Mouse (Mus musculus) kidney, embryonic 14.5 days (tissue): ENCODE data around the gene 2200002D01Rik. TPM values are rescaled to one million over a fixed set of nuclear protein-coding genes. Genes with fewer than 3 reads are reported as not detected.

Experiments
- ATAC-seq: fragments of 200-750 bp; cut with Nextera tagmentation; 2 replicates; pipeline ENCODE4 v1.8.0; 2017; ENCODE audit warnings: moderate number of reproducible peaks, mild to moderate bottlenecking, moderate TSS enrichment, moderate library complexity; ENCODE audit not compliant: low FRiP score, low TSS enrichment
- H3K27ac ChIP-seq: fragments of 300-500 bp; sonication (generic); 2 replicates; pipeline ENCODE4 v1.5.1; 2014; ENCODE audit warnings: low read depth, mild to moderate bottlenecking, low read length, moderate library complexity, mixed read lengths
- H3K27me3 ChIP-seq: fragments of 300-500 bp; sonication (generic); 2 replicates; pipeline ENCODE4 v1.6.1; 2014; ENCODE audit warnings: mild to moderate bottlenecking, low read length; ENCODE audit not compliant: control insufficient read depth, insufficient read depth
- H3K36me3 ChIP-seq: fragments of 300-500 bp; sonication (generic); 2 replicates; pipeline ENCODE4 v1.6.1; 2014; ENCODE audit warnings: low read length, mixed read lengths; ENCODE audit not compliant: control insufficient read depth, insufficient read depth
- H3K4me1 ChIP-seq: fragments of 300-500 bp; sonication (generic); 2 replicates; pipeline ENCODE4 v1.6.1; 2014; ENCODE audit warnings: low read length, mixed read lengths; ENCODE audit not compliant: control insufficient read depth, insufficient read depth
- H3K4me2 ChIP-seq: fragments of 300-500 bp; sonication (generic); replicated peaks from 2 replicates; pipeline ENCODE4 v1.6.1; 2014; ENCODE audit warnings: low read depth, mild to moderate bottlenecking, low read length
- H3K4me3 ChIP-seq: fragments of 300-500 bp; sonication (generic); 2 replicates; pipeline ENCODE4 v1.5.1; 2014; ENCODE audit warnings: mild to moderate bottlenecking, low read length
- H3K9ac ChIP-seq: fragments of 300-500 bp; sonication (generic); 2 replicates; pipeline ENCODE4 v1.6.1; 2014; ENCODE audit warnings: low read depth, mild to moderate bottlenecking, low read length, moderate library complexity
- H3K9me3 ChIP-seq: fragments of 300-500 bp; sonication (generic); 2 replicates; pipeline ENCODE4 v1.6.1; 2016; ENCODE audit warnings: low read length; ENCODE audit not compliant: control insufficient read depth
- WGBS: fragments of 180-500 bp; shearing (Covaris S2); extraction: QIAGEN DNeasy Blood & Tissue Kit; methylation state at CpG from one replicate; pipeline ENCODE4 v1.1.7; 2014; 5-methylcytosine and 5-hydroxymethylcytosine counted together
- polyA plus RNA-seq: library from polyadenylated mRNA; unstranded; fragments of >200 nt; fragmentation: Nextera tagmentation; extraction: Ambion mirVana; gene quantifications from 2 replicates; pipeline ENCODE4 v1.2.1, GENCODE M21; 2014

The 2200002D01Rik gene
- polyA plus RNA-seq, 1 experiment from 2014 or later, result 8.3 TPM

- Histone ChIP-seq H3K27me3 (no peaks in the 10 kb centered on the region), H3K36me3 (no peaks in the 10 kb centered on the region), H3K9me3 (no peaks in the 10 kb centered on the region), H3K4me1 (peaks cover 25% of the 10 kb centered on the region), H3K9ac (no peak overlapping the region), H3K27ac (no peak overlapping the region), H3K4me3 (no peak overlapping the region), H3K4me2 (no peak overlapping the region)
- ATAC-seq, result peak; percentile 50; the same call in 1 of the 2 replicates
- WGBS, result 46% methylated on average over 4 of the region's 4 CpGs
These were observed 18.7 kb upstream of the 2200002D01Rik start for GRCm38 (mm10) chr7:29266931-29267330.

- no peak overlapping the region for H3K27ac ChIP-seq
These were observed 17.4 kb upstream of the 2200002D01Rik start for GRCm38 (mm10) chr7:29265636-29266035.

GRCm38 (mm10) chr7:29263831-29264230, 15.6 kb upstream of the 2200002D01Rik start:
- no peaks in the 10 kb centered on the region for H3K9me3 ChIP-seq
- H3K9ac ChIP-seq, result no peak overlapping the region
- no peak overlapping the region for H3K4me2 ChIP-seq
- H3K27me3 ChIP-seq, result no peaks in the 10 kb centered on the region
- H3K36me3 ChIP-seq, result no peaks in the 10 kb centered on the region; the same call in 1 of the 2 replicates
- H3K4me3 ChIP-seq, result no peak overlapping the region
- H3K4me1 ChIP-seq, result peaks cover 21% of the 10 kb centered on the region; the same call in 1 of the 2 replicates
- no peak overlapping the region for H3K27ac ChIP-seq
- no peak for ATAC-seq
- 84% methylated on average over 3 of the region's 3 CpGs for WGBS

More at GRCm38 (mm10) chr7:29265636-29266035, 17.4 kb upstream of the 2200002D01Rik start:
- peak; percentile 54 for ATAC-seq
- 51% methylated on average over 7 of the region's 7 CpGs for WGBS
- Histone ChIP-seq H3K4me3 (no peak overlapping the region), H3K4me1 (peaks cover 19% of the 10 kb centered on the region; the same call in 1 of the 2 replicates), H3K36me3 (no peaks in the 10 kb centered on the region), H3K9me3 (no peaks in the 10 kb centered on the region), H3K9ac (no peak overlapping the region), H3K4me2 (no peak overlapping the region), H3K27me3 (no peaks in the 10 kb centered on the region)

- no peaks in the 10 kb centered on the region for H3K9me3 ChIP-seq
- peaks cover 21% of the 10 kb centered on the region; the same call in 1 of the 2 replicates for H3K4me1 ChIP-seq
- H3K36me3 ChIP-seq, result no peaks in the 10 kb centered on the region; the same call in 1 of the 2 replicates
- H3K27me3 ChIP-seq, result no peaks in the 10 kb centered on the region
- H3K4me2 ChIP-seq, result no peak overlapping the region
- 45% methylated on average over 6 of the region's 6 CpGs for WGBS
- H3K27ac ChIP-seq, result no peak overlapping the region
- no peak overlapping the region for H3K9ac ChIP-seq
- no peak for ATAC-seq
- H3K4me3 ChIP-seq, result no peak overlapping the region
These were observed 13.9 kb upstream of the 2200002D01Rik start for GRCm38 (mm10) chr7:29262151-29262550.

- Histone ChIP-seq H3K9ac (no peak overlapping the region), H3K27ac (no peak overlapping the region), H3K9me3 (no peaks in the 10 kb centered on the region), H3K27me3 (no peaks in the 10 kb centered on the region), H3K4me1 (peaks cover 20% of the 10 kb centered on the region; the same call in 1 of the 2 replicates), H3K4me2 (no peak overlapping the region), H3K36me3 (no peaks in the 10 kb centered on the region; the same call in 1 of the 2 replicates), H3K4me3 (no peak overlapping the region)
- ATAC-seq, result no peak
- WGBS, result 78% methylated on average over 10 of the region's 10 CpGs
These were observed 11.8 kb upstream of the 2200002D01Rik start for GRCm38 (mm10) chr7:29259781-29260730.

- H3K9ac ChIP-seq, result no peak overlapping the region
- peaks cover 21% of the 10 kb centered on the region; the same call in 1 of the 2 replicates for H3K4me1 ChIP-seq
- H3K27me3 ChIP-seq, result no peaks in the 10 kb centered on the region
- ATAC-seq, result no peak
- H3K4me3 ChIP-seq, result no peak overlapping the region
- no peaks in the 10 kb centered on the region; the same call in 1 of the 2 replicates for H3K36me3 ChIP-seq
- no peaks in the 10 kb centered on the region for H3K9me3 ChIP-seq
- 94% methylated on average over 1 of the region's 1 CpGs for WGBS
- no peak overlapping the region for H3K4me2 ChIP-seq
- H3K27ac ChIP-seq, result no peak overlapping the region
These were observed 9.1 kb upstream of the 2200002D01Rik start for GRCm38 (mm10) chr7:29257368-29257767.

- Histone ChIP-seq H3K9ac (no peak overlapping the region), H3K4me3 (no peak overlapping the region), H3K27ac (no peak overlapping the region), H3K4me2 (no peak overlapping the region), H3K27me3 (no peaks in the 10 kb centered on the region), H3K9me3 (no peaks in the 10 kb centered on the region), H3K4me1 (peaks cover 16% of the 10 kb centered on the region; the same call in 1 of the 2 replicates), H3K36me3 (no peaks in the 10 kb centered on the region; the same call in 1 of the 2 replicates)
- ATAC-seq, result no peak
- 89% methylated on average over 4 of the region's 4 CpGs for WGBS
These were observed 7.6 kb upstream of the 2200002D01Rik start for GRCm38 (mm10) chr7:29255875-29256274.

- H3K27ac ChIP-seq, result no peak overlapping the region
- no peak overlapping the region for H3K4me3 ChIP-seq
- H3K9me3 ChIP-seq, result no peaks in the 10 kb centered on the region
- H3K4me1 ChIP-seq, result peaks cover 13% of the 10 kb centered on the region; the same call in 1 of the 2 replicates
- H3K27me3 ChIP-seq, result peaks cover 5% of the 10 kb centered on the region; the same call in 1 of the 2 replicates
- no peak overlapping the region for H3K4me2 ChIP-seq
- no peak overlapping the region for H3K9ac ChIP-seq
- 28% methylated on average over 5 of the region's 5 CpGs for WGBS
- no peaks in the 10 kb centered on the region; the same call in 1 of the 2 replicates for H3K36me3 ChIP-seq
- no peak for ATAC-seq
These were observed 5.6 kb upstream of the 2200002D01Rik start for GRCm38 (mm10) chr7:29253842-29254241.

GRCm38 (mm10) chr7:29251166-29251565, 2.9 kb upstream of the 2200002D01Rik start:
- Histone ChIP-seq H3K4me2 (no peak overlapping the region), H3K9me3 (no peaks in the 10 kb centered on the region), H3K36me3 (peaks cover 2% of the 10 kb centered on the region; the same call in 1 of the 2 replicates), H3K4me1 (peaks cover 25% of the 10 kb centered on the region), H3K4me3 (no peak overlapping the region), H3K27me3 (peaks cover 5% of the 10 kb centered on the region; the same call in 1 of the 2 replicates), H3K27ac (no peak overlapping the region), H3K9ac (no peak overlapping the region)
- WGBS, result 87% methylated on average over 3 of the region's 3 CpGs
- ATAC-seq, result no peak
